Mouse (Mus musculus) fat pad, adult 2 months (tissue): Measurements from ENCODE around the gene Maml1.

ENCODE experiments used
- DNase-seq: peaks from one replicate; pipeline ENCODE4 v3.0.0-alpha.2; 2011; ENCODE audit warnings: low read depth, low spot score; ENCODE audit errors: extremely low read depth

The Maml1 gene

GRCm38 (mm10) chr11:50223783-50224662 lies 68.1 kb downstream of the Maml1 start:
- no peak for DNase-seq

DNA sequence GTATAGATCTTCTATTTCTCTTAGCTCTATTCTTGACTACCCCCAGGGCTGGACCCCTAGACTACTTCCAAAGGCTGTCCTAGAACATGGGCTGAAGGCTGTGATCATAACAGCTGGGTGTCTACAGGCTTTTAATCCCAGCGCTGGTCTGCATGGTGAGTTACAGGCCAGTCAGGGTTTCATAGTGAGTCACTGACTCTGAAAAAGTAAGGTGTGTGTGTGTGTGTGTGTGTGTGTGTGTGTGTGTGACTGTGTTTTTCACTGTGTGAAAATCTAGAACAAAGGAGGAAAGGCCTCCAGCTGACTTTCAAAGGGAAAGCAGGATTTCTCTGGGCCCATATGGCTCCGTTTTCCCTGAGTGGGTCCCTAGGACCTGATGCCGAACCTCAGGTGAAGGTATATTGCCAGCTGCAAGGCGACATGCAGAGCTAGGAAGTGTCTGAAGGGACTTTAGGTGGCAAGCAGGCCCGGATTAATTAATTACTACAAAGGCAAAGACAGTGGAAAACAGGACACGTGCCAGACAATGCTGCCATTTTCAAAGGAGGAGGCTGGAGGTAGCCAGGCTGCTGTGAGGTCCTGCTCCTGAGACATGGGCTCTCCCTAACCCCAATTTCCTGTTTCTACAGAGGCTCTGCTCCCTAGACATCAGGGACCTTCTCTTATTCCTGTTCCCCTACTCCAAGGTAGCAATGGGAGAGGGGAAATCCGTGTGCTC lies 69.4 kb downstream of the Maml1 start:
- no peak for DNase-seq

- DNase-seq, result no peak
Measured at GRCm38 (mm10) chr11:50219833-50220232, 72.3 kb downstream of the Maml1 start.

GRCm38 (mm10) chr11:50217811-50218210 lies 74.3 kb downstream of the Maml1 start:
- no peak for DNase-seq

DNA sequence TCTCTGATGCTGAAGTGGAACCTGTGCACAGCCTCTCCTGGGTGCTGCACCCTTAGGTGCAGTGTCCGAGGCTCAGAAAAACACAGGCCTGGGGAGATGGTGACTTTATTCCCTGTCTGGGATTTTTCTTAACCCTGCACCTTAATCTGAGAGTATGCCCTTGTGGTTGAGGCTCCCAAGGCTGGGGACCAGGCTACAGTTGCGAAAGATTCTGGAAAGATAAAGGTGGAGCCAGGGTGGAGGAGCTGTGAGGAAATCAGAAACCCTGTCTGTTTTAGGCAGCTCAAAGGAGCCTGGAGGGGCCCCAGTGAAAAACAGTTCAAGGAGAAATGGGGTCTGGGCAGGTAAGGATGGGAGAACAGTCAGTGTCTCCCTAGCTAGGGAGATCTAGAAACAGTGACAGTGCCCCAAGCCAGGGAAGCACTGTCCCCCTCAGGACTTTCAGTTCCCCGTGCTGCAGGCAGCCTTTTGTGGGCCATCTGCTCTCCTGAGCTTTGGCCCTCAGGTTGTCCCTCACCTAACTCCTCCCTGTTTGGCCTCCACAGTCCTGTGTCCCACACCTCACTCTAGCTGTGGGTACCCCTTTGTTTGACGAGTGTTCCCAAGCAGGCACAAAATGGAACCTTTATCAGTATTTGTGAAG lies 75.3 kb downstream of the Maml1 start:
- no peak for DNase-seq

DNA sequence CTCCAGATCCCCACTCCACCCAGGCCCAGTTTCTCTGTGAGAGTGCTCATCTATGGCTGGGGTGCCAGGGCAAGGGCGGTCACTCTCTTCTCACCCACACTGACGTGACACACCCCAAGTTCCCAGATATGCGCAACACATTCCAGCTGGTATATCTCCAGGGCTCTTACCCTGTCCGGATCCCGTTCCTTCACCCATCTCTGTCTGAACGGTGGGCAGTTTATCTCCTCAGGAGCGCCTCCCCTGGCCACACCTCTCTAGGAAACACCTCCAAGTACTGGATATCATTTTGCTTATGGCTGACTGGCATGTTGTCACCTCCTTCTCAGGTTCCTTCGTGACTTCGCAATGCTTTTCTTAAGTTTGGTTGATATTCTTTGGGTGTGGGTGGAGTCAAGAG lies 76.5 kb downstream of the Maml1 start:
- DNase-seq, result no peak

DNA sequence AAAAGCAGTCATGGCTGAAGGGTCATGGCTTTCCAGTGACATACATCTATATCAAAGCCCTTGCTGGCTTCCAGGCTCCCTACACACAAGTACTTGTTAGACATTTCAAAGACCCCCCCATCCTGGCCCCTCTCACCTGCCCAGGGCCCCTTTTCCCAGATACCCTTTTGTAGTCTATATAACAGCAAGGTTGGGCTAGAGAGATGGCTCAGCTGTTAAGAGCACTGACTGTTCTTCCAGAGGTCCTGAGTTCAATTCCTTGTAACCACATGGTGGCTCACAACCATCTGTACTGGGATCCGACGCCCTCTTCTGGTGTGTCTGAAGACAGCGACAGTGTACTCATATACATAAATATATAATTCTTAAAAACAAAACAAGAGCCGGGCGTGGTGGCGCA lies 77.5 kb downstream of the Maml1 start:
- no peak for DNase-seq

- DNase-seq, result no peak
Measured at GRCm38 (mm10) chr11:50212848-50213758, 79.0 kb downstream of the Maml1 start.

GRCm38 (mm10) chr11:50212060-50212739 lies 79.9 kb downstream of the Maml1 start:
- DNase-seq, result no peak

- no peak for DNase-seq
Measured at GRCm38 (mm10) chr11:50211322-50212059, 80.6 kb downstream of the Maml1 start.

DNA sequence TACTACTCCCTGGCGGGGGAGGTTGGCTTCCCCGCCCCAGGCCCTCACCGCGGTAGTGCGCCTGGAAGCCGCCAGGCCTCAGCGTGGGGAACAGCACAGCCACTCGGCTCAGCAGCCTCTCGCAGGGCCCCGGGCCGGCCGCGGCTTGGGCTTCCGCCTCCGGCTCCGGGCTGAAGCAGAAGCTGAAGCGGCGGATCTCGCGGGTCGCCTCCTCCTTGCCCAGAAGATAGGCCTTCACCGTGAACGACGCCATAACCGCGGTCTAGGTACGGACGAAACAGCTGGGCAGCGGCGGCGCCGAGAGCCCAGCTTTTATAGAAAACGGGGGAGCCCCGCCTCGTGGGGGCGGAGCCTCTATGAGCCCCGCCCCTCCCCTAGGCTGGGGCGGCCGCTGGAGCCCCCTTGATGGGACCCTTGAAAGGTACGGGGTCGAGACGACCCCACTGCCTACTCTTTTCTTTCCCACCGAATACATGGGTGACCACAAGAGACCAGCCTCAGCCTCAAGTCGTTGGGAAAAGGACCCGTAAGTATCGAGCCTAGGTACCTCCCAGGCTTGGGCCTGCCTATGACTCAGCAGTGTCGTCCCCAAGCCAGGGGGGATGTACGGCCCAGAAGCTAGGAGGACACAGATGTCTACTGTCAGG lies 81.5 kb downstream of the Maml1 start, which contains the start of the genes Sqstm1 and Mgat4b:
Gene Sqstm1, minus strand, starts transcription at position 323 of the 647 bp plus-strand sequence.
Gene Mgat4b, plus strand, starts transcription at position 386 of the 647 bp plus-strand sequence.
- no peak for DNase-seq

DNA sequence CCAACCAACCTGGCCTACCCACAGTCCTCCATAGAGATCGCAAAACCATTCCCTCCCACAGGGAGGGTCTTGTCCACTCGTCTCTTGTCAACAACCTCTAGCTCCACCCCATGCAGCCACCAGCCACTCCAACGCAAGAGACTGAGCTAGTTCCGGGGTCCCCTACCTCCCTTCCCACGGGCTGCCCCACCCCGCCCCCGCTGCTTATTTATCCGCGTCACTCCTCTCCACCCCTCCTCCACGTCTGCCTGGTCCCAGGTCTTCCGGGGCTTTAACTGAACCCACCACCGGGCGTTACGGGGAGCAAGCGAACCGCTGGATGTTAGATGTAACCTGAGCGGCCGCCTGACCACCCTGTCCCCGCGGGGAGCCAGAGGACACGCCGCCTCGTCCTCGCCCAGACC lies 82.0 kb downstream of the Maml1 start:
- DNase-seq, result no peak

DNA sequence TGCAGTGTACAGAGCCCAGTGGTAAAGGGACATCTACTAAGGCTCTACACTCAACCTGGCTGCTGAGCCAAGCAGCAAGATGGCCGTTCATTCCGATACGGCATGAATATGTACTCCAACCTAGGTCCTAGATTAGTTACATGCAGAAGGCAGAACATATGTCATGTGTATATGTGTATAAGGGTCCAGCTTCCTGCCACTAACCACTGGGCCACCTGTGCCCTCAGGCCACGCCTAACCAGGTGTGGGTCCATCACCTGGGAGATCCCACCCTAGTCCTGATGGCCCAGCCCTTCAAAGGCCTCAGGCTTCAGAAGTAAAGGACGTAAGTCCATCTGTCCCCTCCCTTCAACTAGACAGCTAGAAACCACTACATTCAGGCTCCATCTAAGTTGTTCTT lies 84.1 kb downstream of the Maml1 start:
- no peak for DNase-seq

GRCm38 (mm10) chr11:50207344-50207743 lies 84.8 kb downstream of the Maml1 start:
- DNase-seq, result no peak

DNA sequence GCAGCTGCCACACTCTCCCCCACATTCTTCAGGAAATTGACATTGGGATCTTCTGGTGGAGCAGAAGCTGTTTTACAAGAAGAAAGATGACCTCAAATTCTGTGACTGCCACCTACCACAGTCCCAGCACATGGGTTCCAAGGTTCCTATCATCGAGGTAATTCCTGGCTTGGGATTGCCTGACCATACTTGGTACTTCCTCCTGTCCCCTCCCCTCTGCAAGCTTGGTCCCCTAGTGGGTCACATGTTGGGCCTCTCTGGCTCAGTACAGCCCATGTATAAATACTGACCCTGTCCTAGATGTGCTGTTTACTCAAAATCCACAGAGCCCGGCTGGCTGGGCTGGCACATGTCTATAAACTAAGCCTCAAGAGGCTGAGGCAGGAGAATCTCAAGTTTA lies 86.1 kb downstream of the Maml1 start:
- DNase-seq, result no peak
